Mouse (Mus musculus): ENCODE measurements around the gene Gm10668. TPM values are rescaled to one million over a fixed set of nuclear protein-coding genes. Genes with fewer than 3 reads are reported as not detected.
"Not testable (repeated sequence)": the region's sequence is repeated elsewhere in the genome, so short reads cannot be mapped to it uniquely, and the experiment has no call there.

Gene Gm10668
- not detected for total RNA-seq (2021)

DNA sequence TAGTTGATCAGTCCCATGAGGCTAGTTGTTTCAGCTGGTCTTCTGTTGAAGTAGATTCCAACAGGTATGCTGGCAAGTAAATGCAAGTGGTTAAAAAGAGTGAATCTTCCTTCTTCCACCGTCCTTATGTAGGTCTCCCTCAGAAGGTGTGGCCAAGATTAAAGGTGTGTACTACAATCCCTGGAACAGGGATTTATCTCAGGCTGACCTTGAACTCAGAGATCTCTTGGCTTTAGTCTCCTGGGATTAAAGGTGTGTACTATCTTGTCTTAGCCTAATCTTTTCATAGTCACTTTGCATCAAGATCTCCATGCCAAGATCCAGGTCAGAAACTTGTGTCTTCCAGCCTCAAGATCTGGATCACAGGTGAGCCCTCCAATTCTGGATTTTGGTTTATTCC lies at the start of gene Gm10668:
Gm10668 (minus strand) TSS at position 101 of the 400 bp plus-strand sequence.
- DNase-seq = not testable (repeated sequence)

DNA sequence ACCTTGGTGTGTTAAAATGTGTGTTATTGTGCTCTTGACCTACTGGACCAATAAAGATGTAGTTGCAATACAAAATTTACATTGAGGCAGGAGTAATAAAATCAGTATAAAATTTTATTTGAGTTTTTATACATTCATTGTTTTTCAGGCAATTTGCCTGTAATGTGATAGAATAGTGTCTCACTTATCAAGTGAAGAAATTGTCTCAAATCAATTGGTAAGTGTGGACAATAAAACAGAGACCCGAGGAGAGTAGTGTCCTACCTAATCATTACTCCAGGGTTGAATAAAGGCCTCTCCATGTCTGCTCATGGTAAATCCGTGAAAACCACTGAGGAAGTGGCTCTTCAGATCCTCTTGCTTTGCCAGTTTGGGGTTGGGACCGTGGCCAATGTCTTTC lies 40.5 kb upstream of the Gm10668 start, which contains the start of gene Vmn1r112:
Vmn1r112 (plus strand) TSS at position 301 of the 400 bp plus-strand sequence.
- DNase-seq = not testable (repeated sequence)

DNA sequence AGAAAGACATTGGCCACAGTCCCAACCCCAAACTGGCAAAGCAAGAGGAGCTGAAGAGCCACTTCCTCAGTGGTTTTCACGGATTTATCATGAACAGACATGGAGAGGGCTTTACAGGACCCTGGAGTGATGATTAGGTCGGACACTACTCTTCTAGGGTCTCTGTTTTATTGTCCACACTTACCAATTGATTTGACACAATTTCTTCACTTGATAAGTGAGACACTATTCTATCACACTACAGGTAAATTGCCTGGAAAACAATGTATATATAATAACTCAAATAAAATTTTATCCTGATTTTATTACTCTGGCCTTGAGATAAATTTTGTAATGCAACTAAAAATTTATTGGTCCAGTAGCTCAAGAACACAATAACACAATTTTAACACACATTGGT lies 27.3 kb downstream of the Gm10668 start, which contains the start of gene Vmn1r111:
Vmn1r111 (minus strand) TSS at position 101 of the 400 bp plus-strand sequence.
- DNase-seq = not testable (repeated sequence)

Other genes with a start within 250 kb of the Gm10668 start
- gene Vmn1r103, start 220.1 kb downstream of the Gm10668 start, total RNA-seq (2021) = not detected
- gene Vmn1r104, start 196.8 kb downstream of the Gm10668 start, total RNA-seq (2021) = not detected
- not detected for gene Gm5726, start 184.9 kb downstream of the Gm10668 start, total RNA-seq (2021)
- not detected for gene Gm4141, start 154.4 kb downstream of the Gm10668 start, total RNA-seq (2021)
- not detected for gene Gm4513, start 131.6 kb downstream of the Gm10668 start, total RNA-seq (2021)
- not detected for gene Vmn1r107, start 61.7 kb downstream of the Gm10668 start, total RNA-seq (2021)
- gene Vmn1r111, start 27.4 kb downstream of the Gm10668 start, total RNA-seq (2021) = not detected
- not detected for gene Vmn1r112, start 40.6 kb upstream of the Gm10668 start, total RNA-seq (2021)
- not detected for gene Vmn1r113, start 56.7 kb upstream of the Gm10668 start, total RNA-seq (2021)
- gene Vmn1r114, start 81.6 kb upstream of the Gm10668 start, total RNA-seq (2021) = not detected
- gene Vmn1r115, start 114.4 kb upstream of the Gm10668 start, total RNA-seq (2021) = not detected
- gene Vmn1r116, start 141.6 kb upstream of the Gm10668 start, total RNA-seq (2021) = not detected
- gene Vmn1r117, start 153.5 kb upstream of the Gm10668 start, total RNA-seq (2021) = not detected
- not detected for gene Vmn1r118, start 181.7 kb upstream of the Gm10668 start, total RNA-seq (2021)

Data from heart, postnatal 4 days (tissue).